Mouse (Mus musculus) brain, embryonic 18.5 days (tissue): ENCODE results near the gene Vav3.

Experiments
- DNase-seq: peaks from one replicate; pipeline ENCODE4 v3.0.0-alpha.2; 2012; ENCODE audit warnings: low read depth, low spot score

The Vav3 gene

GRCm38 (mm10) chr3:109683608-109684295 lies 343.3 kb downstream of the Vav3 start:
- DNase-seq, result no peak

DNA sequence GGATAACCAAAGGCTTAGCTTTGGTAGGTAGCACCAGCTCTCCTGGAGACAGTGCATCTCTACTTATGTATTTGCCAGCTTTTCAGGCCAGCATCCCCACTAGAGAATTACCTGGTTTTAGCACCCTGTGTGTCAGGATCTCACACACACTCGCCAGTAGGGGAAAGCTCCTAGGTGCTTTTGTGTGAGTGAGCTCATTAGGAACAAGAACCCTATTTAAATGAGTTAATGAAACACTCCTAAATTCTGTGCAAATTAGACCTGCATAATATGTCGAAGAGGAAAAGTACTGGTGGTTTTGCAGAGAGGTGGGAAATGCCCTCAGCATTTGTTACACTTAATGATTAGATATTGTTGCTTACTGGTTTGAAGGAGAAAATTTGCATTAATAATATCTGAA lies 350.1 kb downstream of the Vav3 start:
- DNase-seq, result no peak

GRCm38 (mm10) chr3:109692613-109693012 lies 352.2 kb downstream of the Vav3 start:
- DNase-seq, result no peak

DNA sequence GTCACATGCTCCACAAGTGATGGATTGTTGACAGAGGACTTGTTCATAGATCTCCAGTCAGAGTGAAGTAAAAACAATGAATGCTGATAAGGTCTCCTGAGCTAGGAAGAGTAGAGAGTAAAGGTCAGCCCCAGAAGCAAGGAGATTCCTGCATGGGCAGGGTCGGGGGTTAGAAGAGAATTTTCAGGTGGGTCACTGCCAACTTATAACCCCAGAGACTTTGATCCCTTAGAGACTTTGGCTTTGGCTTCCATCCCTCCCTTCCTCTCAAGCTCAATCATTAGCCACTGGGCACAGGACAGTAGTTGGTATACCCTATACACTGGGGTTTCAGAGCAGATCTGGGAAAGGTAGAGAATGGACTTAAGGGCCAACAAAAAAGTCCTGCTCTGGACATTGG lies 360.8 kb downstream of the Vav3 start:
- no peak for DNase-seq

GRCm38 (mm10) chr3:109707786-109708460 lies 367.5 kb downstream of the Vav3 start:
- DNase-seq, result no peak

DNA sequence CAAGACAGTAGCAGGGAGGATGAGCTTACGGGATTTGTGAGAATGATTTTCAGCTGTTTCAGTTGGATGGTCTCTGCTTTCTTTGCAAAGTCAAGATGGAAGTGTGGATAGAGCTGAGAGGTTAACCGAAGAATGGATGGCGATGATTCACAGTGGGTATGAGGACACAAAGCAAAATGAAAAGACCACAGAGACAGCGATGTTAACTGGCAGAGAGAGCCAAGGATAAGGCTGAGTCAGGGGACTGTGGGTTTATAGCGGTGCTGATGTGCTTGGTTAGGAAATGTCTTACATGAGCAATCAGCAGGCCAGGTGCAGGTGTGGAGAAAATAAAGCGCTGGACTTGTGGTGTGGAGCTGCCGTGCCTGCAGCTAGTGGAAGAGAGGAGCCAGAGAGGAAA lies 371.3 kb downstream of the Vav3 start:
- no peak for DNase-seq

GRCm38 (mm10) chr3:109714476-109714875 lies 374.0 kb downstream of the Vav3 start:
- no peak for DNase-seq

GRCm38 (mm10) chr3:109721753-109722152 lies 381.3 kb downstream of the Vav3 start:
- no peak for DNase-seq

DNA sequence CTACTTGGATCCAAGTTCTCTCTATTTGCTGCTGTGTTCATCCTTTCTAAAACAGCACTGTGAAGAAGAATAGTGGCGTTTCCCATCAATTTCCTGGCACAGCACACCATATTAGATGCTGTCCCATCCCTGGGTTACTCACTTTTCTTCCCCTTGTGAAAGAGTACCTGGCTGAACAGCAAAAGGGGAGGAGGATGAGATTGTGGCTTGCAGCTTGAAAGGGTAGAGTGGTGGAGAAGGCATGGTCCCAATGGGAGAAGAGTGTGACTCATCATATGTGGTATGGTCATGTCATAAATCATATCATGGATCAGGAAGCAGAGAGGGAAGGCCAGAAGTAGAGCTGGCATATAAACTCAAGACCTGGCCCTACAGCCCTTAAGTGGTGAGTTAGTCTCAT lies 386.3 kb downstream of the Vav3 start:
- no peak for DNase-seq

- DNase-seq, result no peak
Measured at GRCm38 (mm10) chr3:109731592-109732230, 391.3 kb downstream of the Vav3 start.

DNA sequence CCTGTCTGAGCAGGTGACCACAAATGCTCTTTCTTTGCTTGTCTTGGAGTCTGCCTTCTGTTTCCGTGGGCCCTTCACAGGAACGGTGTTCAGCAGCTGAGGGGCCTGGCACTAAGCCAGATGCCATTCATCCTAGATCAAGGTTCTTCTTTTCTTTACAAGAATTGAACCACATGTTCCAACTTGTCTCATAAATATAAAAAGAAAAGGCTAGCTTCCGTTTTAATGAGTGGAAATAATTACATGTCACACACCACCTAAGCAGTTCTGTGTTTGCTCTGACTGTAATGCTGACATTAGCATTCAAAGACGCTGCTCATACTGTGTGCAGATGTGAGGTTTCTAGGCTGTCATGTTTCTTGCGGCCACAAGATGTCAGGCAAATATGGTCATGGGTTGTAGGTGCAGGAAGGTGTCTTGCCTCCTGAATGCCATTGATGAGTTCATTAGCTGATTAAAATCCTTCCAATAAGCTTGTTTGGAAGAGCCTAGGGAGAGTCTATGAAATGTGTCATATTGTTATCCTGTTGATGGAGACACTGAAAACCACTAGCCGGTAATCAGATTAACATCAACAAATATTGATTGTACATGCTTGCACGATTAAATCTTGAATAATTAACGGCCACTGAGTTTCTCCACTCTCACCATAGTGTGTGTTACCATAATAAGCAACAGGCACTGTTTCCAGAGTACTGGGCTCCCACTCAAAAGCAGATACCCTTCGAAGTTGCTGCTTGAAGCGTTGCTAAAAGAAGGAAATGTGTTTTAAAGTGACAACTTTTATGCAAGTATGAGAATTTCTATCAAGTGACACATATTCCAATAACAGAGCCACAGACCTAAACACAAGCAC lies 392.1 kb downstream of the Vav3 start:
- no peak for DNase-seq
